Mouse (Mus musculus) myocyte (in vitro differentiated cells): Measurements from ENCODE around the gene Trim41.

Experiments
- CEBPB ChIP-seq: IDR thresholded peaks from 2 replicates; pipeline ENCODE4 v1.6.1; 2011; ENCODE audit warnings: mild to moderate bottlenecking, moderate library complexity; ENCODE audit not compliant: poor library complexity, insufficient read depth, severe bottlenecking
- E2F4 ChIP-seq: IDR thresholded peaks from one replicate; pipeline ENCODE4 v1.6.1; 2011; ENCODE audit warnings: mild to moderate bottlenecking, control low read depth, moderate library complexity; ENCODE audit not compliant: insufficient read depth
- MAX ChIP-seq: IDR thresholded peaks from one replicate; pipeline ENCODE4 v1.6.1; 2011; ENCODE audit warnings: low read depth, mild to moderate bottlenecking, control low read depth
- MYOD1 ChIP-seq, 3 experiments: IDR thresholded peaks; one replicate each; pipeline ENCODE4 v1.6.1; 2011; ENCODE audit warnings: control low read depth in 2 of 3, low read depth in 2 of 3, mild to moderate bottlenecking in 2 of 3, moderate library complexity in 1 of 3; ENCODE audit not compliant: insufficient read length in 2 of 3, control insufficient read depth in 1 of 3
- MYOG ChIP-seq, 3 experiments: IDR thresholded peaks; one replicate each; pipeline ENCODE4 v1.6.1; 2011; ENCODE audit warnings: control low read depth in 2 of 3, low read depth in 2 of 3, mild to moderate bottlenecking in 2 of 3; ENCODE audit not compliant: insufficient read length in 2 of 3, control insufficient read depth in 1 of 3, insufficient read depth in 1 of 3
- POLR2A ChIP-seq: IDR thresholded peaks from one replicate; pipeline ENCODE4 v1.6.1; 2011; ENCODE audit warnings: low read depth, mild to moderate bottlenecking, control low read depth, moderate library complexity; ENCODE audit not compliant: insufficient read length
- POLR2AphosphoS2 ChIP-seq: IDR thresholded peaks from one replicate; pipeline ENCODE4 v1.6.1; 2011; ENCODE audit warnings: low read depth, control low read depth; ENCODE audit not compliant: insufficient read length
- REST ChIP-seq: IDR thresholded peaks from one replicate; pipeline ENCODE4 v1.6.1; 2011; ENCODE audit warnings: mild to moderate bottlenecking, control low read depth, moderate library complexity; ENCODE audit not compliant: insufficient read depth, insufficient read length
- SRF ChIP-seq: IDR thresholded peaks from one replicate; pipeline ENCODE4 v1.6.1; 2011; ENCODE audit warnings: low read depth; ENCODE audit not compliant: control insufficient read depth, insufficient read length
- TCF12 ChIP-seq: IDR thresholded peaks from one replicate; pipeline ENCODE4 v1.6.1; 2011; ENCODE audit warnings: mild to moderate bottlenecking, control low read depth; ENCODE audit not compliant: poor library complexity, insufficient read depth, severe bottlenecking
- USF1 ChIP-seq: IDR thresholded peaks from one replicate; pipeline ENCODE4 v1.6.1; 2011; ENCODE audit warnings: low read depth, mild to moderate bottlenecking, control low read depth, moderate library complexity

DNA sequence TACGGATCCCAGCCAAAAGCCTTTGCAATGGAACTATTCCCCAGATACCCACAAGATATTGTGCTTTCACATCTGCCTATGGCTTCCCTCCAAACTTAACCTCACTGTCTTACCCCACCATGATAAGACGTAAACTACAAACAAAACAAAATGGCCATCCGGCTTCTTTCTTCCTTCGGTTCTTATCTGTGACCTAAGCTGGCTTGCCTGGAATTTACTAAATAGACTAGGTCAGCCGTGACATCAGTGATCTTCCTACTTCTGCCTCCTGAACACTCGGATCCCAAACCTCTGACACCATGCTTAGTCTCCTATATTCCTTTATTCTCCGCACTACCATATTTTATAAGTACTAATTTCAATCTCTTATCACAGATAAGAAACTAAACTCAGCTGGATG, 18.8 kb downstream of the Trim41 start:
- TF ChIP-seq MYOG (IDR thresholded peaks at IDR 0.05; ENCODE audit: control insufficient read depth in 1 of 3, insufficient read depth in 1 of 3, insufficient read length in 2 of 3, low read depth in 2 of 3) (no peak), E2F4 (no peak), POLR2A (no peak), MYOD1 (IDR thresholded peaks at IDR 0.05; ENCODE audit: control insufficient read depth in 1 of 3, insufficient read length in 2 of 3, low read depth in 2 of 3) (no peak), TCF12 (no peak), MAX (no peak), REST (no peak), SRF (no peak), USF1 (no peak), POLR2AphosphoS2 (no peak), CEBPB (no peak)
